Mouse (Mus musculus): ENCODE data around the gene Mfn2. TPM values are rescaled to one million over a fixed set of nuclear protein-coding genes. Genes with fewer than 3 reads are reported as not detected.
"Not testable (repeated sequence)": the region's sequence is repeated elsewhere in the genome, so short reads cannot be mapped to it uniquely, and the experiment has no call there.

The Mfn2 gene
- polyA plus RNA-seq, 1 experiment from 2014 or later: 32.3 TPM

DNA sequence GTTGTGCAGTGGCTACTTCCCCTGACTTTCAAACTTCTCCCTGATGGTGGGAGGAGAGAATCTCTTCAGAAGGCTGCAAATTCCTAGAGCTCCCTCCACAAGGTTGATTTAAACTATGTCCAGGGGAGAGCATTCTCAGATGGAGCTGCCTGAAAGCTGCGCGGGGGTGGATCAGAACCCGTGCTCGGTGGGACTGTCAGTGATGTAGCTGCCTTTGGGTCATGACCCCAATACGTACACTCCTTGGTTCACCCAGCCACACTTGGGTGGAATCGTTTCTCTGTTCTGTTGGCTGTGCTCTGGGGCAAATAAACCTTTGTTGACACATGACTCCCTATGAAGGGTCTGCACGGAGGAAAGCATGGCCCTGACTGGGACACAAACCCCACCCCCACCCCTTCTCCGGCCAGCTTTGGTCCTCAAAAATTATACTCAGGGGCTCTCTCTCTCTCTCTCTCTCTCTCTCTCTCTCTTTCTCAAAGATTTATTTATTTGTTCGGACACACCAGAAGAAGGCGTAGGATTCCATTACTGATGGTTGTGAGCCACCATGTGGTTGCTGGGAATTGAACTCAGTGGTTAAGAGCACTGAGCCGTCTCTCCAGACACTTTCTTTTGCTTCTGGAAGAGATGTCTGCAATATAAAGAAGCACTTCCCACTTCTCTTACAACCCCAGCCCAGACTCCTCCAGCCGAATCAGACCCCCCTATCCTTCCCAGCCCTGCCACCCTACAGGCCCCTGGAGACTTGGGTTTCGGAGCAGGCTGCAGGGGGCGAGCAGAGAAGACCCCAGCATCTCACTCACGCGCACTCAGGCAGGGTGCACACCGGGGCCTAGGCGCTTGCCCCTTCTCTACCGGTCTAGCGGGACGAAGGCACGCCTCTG is 36.7 kb downstream of the Mfn2 start:
- Histone ChIP-seq H3K27ac (peak overlapping the region; percentile 82), H3K9me3 (no peaks in the 10 kb centered on the region), H3K27me3 (no peaks in the 10 kb centered on the region), H3K4me2 (peak overlapping the region; percentile 66), H3K9ac (replicated peaks) (peak overlapping the region; percentile 79), H3K4me1 (replicated peaks) (peaks cover 21% of the 10 kb centered on the region), H3K4me3 (replicated peaks) (peak overlapping the region; percentile 82), H3K36me3 (peaks cover 49% of the 10 kb centered on the region)
- WGBS: 5% methylated on average over 22 of the region's 22 CpGs
- peak; percentile 5 for ATAC-seq (ENCODE audit: insufficient number of reproducible peaks, insufficient read depth, low FRiP score, low TSS enrichment, low read depth)

DNA sequence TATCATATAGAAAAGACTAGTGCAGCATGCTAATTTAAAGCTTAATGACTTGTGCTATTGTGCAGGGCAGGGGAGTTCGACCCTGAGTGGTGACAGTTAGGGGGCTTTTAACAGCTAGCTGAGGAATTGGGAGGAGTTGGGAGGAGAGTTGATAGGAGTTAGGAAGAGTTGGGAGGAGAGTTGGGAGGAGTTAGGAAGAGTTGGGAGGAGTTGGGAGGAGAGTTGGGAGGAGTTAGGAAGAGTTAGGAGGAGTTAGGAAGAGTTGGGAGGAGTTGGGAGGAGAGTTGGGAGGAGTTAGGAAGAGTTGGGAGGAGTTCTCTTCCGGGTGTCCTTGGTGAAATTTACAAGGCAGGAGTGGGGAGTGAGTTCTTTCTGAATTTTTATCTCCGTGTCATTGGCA is 37.7 kb downstream of the Mfn2 start:
- 35% methylated on average over 3 of the region's 3 CpGs for WGBS
- H3K27ac ChIP-seq; H3K9me3 ChIP-seq; H3K9ac ChIP-seq (replicated peaks); H3K4me3 ChIP-seq (replicated peaks); ATAC-seq (ENCODE audit: insufficient number of reproducible peaks, insufficient read depth, low FRiP score, low TSS enrichment, low read depth); H3K27me3 ChIP-seq; H3K4me2 ChIP-seq: not testable (repeated sequence)
- H3K4me1 ChIP-seq (replicated peaks): peaks cover 21% of the 10 kb centered on the region
- peaks cover 49% of the 10 kb centered on the region for H3K36me3 ChIP-seq

DNA sequence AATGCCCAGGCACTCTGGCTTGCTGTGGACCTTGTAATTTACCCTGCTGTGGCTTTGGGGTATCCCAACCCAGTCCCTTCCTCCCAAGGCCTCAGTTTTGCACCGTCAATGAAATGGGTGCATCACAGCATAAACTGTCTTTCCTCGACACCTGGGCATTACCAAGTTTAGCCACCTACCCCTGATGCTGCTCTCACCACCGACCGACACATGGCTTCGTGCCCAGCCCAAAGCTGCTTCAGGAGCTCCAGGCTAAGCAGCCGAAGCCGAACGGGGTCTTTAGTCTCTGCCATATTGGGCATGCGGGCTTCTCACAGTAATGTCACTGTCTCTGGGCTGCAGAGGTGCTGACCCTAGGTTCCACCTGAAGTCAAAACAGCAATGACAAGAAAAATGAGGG is 38.4 kb downstream of the Mfn2 start:
- H3K27me3 ChIP-seq: no peaks in the 10 kb centered on the region
- no peak overlapping the region for H3K27ac ChIP-seq
- H3K4me2 ChIP-seq: no peak overlapping the region
- H3K4me3 ChIP-seq (replicated peaks): no peak overlapping the region
- H3K9ac ChIP-seq (replicated peaks): no peak overlapping the region
- no peak for ATAC-seq (ENCODE audit: insufficient number of reproducible peaks, insufficient read depth, low FRiP score, low TSS enrichment, low read depth)
- no peaks in the 10 kb centered on the region for H3K9me3 ChIP-seq
- H3K36me3 ChIP-seq: peaks cover 51% of the 10 kb centered on the region
- H3K4me1 ChIP-seq (replicated peaks): peaks cover 21% of the 10 kb centered on the region
- 96% methylated on average over 9 of the region's 9 CpGs for WGBS

DNA sequence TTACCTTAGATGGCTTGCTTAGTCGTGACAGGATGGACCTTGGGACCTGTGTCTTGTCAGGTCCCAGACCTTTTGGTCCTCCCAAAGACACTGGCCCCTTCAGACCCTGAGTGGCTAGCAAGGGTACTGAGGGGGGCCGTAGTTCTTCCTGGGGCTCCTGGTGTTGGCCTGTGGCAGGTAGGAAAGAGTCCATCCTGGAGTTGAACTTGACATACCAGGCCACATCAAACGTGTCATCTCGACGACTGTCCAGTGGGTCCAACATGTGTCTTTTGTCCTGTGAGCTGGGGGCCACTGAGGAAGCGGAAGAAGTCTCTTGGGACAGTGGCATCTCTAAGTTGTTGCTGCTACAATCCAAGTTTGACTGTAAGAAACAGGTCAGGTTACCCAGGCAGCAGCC is 38.9 kb downstream of the Mfn2 start:
- Histone ChIP-seq H3K4me1 (replicated peaks) (peaks cover 21% of the 10 kb centered on the region), H3K27ac (no peak overlapping the region), H3K27me3 (no peaks in the 10 kb centered on the region), H3K9ac (replicated peaks) (no peak overlapping the region), H3K4me3 (replicated peaks) (no peak overlapping the region), H3K9me3 (no peaks in the 10 kb centered on the region), H3K4me2 (no peak overlapping the region), H3K36me3 (peaks cover 54% of the 10 kb centered on the region)
- 96% methylated on average over 6 of the region's 6 CpGs for WGBS
- no peak for ATAC-seq (ENCODE audit: insufficient number of reproducible peaks, insufficient read depth, low FRiP score, low TSS enrichment, low read depth)

DNA sequence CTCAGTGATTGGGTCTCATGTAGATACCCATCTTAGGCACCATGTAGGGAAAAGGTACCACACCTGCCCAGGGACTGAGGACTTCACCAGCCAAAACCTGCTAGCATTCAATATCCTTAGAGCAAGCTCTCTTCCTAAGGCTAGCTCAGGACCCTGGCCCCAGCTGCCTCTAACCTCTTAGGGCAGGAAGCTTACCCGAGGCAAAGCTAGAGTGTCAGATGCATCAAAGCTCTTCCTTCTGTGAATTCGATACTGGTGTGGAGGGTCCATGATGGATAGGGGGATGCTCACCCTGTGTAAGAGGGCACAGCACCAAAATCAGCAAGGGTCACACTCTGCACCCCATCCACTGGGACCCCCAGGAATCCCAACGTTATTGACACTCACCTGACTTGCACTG is 42.5 kb downstream of the Mfn2 start:
- no peak for ATAC-seq (ENCODE audit: insufficient number of reproducible peaks, insufficient read depth, low FRiP score, low TSS enrichment, low read depth)
- Histone ChIP-seq H3K9me3 (no peaks in the 10 kb centered on the region), H3K4me3 (replicated peaks) (no peak overlapping the region), H3K27me3 (no peaks in the 10 kb centered on the region), H3K27ac (no peak overlapping the region), H3K36me3 (peaks cover 60% of the 10 kb centered on the region), H3K4me1 (replicated peaks) (no peaks in the 10 kb centered on the region), H3K4me2 (no peak overlapping the region), H3K9ac (replicated peaks) (no peak overlapping the region)
- 90% methylated on average over 3 of the region's 3 CpGs for WGBS

DNA sequence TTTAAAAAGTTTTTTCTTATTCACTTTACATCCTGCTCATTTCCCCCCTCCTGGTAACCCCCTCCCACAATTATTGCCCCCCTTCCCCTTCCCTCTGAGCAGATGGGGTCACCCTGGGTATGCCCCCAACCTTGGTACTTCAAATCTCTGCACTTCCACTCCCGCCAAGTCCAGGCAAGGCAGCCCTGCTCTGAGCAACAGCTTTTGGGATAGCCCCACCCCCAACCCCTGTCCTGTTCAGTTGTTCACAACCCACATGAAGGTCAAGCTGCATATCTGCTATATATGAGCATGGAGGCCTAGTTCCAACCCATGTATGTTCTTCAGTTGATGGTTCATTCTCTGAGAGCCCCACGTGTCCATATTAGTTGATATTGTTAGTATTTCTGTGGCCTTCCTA is 53.7 kb downstream of the Mfn2 start:
- peaks cover 8% of the 10 kb centered on the region for H3K4me1 ChIP-seq (replicated peaks)
- ATAC-seq (ENCODE audit: insufficient number of reproducible peaks, insufficient read depth, low FRiP score, low TSS enrichment, low read depth): no peak
- 73% methylated on average over 2 of the region's 2 CpGs for WGBS
- no peak overlapping the region for H3K9ac ChIP-seq (replicated peaks)
- H3K36me3 ChIP-seq: no peaks in the 10 kb centered on the region
- H3K27me3 ChIP-seq: no peaks in the 10 kb centered on the region
- no peak overlapping the region for H3K27ac ChIP-seq
- no peak overlapping the region for H3K4me3 ChIP-seq (replicated peaks)
- H3K4me2 ChIP-seq: no peak overlapping the region
- no peaks in the 10 kb centered on the region for H3K9me3 ChIP-seq

DNA sequence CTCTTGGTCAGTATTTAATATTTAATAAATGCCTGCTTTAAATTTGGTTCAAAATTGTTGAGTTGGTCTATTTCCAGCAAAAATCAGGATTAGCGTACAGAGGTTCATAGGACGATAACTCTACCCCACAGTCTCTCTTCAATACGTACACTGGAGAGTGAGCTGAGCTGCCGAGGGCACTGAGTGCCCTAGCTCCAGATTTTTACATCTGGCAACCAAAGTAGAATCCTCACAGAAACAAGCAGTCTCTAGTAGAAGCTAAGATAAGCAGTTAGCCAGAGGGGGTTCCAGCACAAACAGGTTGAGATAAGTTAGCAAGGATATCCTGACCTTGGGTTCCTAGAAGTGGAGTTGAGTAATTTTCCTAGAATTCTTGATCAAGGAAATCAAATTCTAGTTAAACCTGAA is 55.9 kb downstream of the Mfn2 start:
- H3K9me3 ChIP-seq: peaks cover under 1% of the 10 kb centered on the region

DNA sequence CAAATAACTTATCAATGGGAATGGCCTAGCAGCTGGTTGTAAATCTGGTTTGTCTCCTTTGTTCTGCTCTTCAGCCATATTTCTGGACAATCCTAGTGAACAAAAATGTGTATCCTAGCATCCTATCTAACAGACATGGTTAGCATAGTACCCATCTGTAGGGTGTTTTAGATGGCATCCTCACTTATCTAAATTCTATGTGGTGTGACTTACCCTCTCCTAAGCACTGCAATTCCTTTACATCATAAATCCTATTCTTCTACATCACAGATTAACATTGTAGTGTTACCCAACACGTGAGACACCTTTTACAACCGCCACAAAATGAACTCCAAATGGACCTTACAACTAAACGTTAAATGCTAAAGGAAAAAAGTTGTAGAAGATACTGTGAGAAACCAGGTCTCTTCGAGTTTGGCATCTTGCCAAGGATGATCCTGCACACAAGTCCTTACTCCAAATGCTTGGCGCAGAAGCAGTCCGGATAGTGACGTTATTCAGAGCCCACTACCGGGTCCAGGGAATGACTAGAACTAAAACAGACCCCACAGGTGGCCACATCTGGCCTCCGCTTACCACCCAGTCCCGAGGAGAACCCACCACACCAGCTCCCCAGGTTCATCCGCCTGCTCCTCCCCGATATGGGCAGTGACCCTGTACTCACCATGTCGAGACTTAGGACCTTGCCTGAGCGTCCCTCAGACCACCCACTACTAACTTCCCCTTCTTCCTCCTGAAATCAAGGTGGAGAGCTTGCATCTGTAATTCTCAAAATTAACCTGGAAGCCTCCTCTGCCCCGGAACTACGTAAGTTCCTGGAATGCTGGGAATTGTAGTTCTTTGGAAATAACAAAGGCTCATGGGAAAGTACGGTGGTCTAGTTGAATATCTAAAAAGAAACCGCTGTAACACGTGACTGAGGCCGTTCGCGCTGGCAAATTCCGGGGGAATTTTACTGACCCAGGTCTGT is 56.6 kb downstream of the Mfn2 start, which contains the start of gene Zfp933:
Zfp933 (minus strand) TSS at position 753 of the 970 bp plus-strand sequence.
- ATAC-seq (ENCODE audit: insufficient number of reproducible peaks, insufficient read depth, low FRiP score, low TSS enrichment, low read depth): peak; percentile 93
- no peaks in the 10 kb centered on the region for H3K27me3 ChIP-seq

More for the DNA sequence above, 55.9 kb downstream of the Mfn2 start:
- H3K4me3 ChIP-seq (replicated peaks): peak overlapping the region; percentile 69
- H3K27me3 ChIP-seq: no peaks in the 10 kb centered on the region
- ATAC-seq (ENCODE audit: insufficient number of reproducible peaks, insufficient read depth, low FRiP score, low TSS enrichment, low read depth): peak; percentile 75; the same call in 1 of the 2 replicates
- peaks cover 8% of the 10 kb centered on the region for H3K4me1 ChIP-seq (replicated peaks)
- peak overlapping the region; percentile 55 for H3K9ac ChIP-seq (replicated peaks)
- WGBS: 9% methylated on average over 4 of the region's 4 CpGs
- H3K36me3 ChIP-seq: peaks cover 9% of the 10 kb centered on the region
- H3K27ac ChIP-seq: no peak overlapping the region
- peak overlapping the region; percentile 65 for H3K4me2 ChIP-seq

DNA sequence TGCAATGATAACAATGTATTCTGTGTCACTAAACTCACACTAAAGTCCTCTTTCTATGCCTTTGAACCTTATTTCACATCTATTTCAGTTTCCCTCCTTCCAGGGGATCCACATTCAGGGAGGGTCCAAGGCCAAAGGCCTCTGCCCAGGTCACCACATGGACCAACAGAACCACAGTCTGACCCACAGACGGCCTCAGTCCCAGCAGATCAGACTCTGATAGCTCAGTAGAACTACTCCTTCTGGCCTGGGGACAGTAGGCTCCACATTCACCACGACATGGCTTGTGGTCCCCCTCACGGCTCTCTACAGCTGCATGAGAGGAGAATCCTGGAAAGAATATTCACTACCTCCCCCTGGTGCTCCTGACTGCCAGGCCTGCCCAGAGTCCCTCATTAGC is 61.6 kb downstream of the Mfn2 start:
- ATAC-seq (ENCODE audit: insufficient number of reproducible peaks, insufficient read depth, low FRiP score, low TSS enrichment, low read depth): no peak
- Histone ChIP-seq H3K27ac (no peak overlapping the region), H3K9ac (replicated peaks) (no peak overlapping the region), H3K27me3 (no peaks in the 10 kb centered on the region), H3K4me2 (no peak overlapping the region), H3K4me1 (replicated peaks) (peaks cover 4% of the 10 kb centered on the region), H3K4me3 (replicated peaks) (no peak overlapping the region), H3K9me3 (peaks cover 22% of the 10 kb centered on the region), H3K36me3 (peaks cover 41% of the 10 kb centered on the region)
- 89% methylated on average over 3 of the region's 3 CpGs for WGBS

More for the DNA sequence above, 56.6 kb downstream of the Mfn2 start, which contains the start of gene Zfp933:
- Histone ChIP-seq H3K9me3 (peaks cover 6% of the 10 kb centered on the region), H3K27ac (no peak within 1 kb of the TSS), H3K4me1 (replicated peaks) (peaks cover 8% of the 10 kb centered on the region), H3K4me3 (replicated peaks) (peak within 1 kb of the TSS; percentile 69), H3K4me2 (peak within 1 kb of the TSS; percentile 65), H3K36me3 (peaks cover 16% of the 10 kb centered on the region), H3K9ac (replicated peaks) (peak within 1 kb of the TSS; percentile 69)
- 5% methylated on average over 23 of the region's 23 CpGs for WGBS

DNA sequence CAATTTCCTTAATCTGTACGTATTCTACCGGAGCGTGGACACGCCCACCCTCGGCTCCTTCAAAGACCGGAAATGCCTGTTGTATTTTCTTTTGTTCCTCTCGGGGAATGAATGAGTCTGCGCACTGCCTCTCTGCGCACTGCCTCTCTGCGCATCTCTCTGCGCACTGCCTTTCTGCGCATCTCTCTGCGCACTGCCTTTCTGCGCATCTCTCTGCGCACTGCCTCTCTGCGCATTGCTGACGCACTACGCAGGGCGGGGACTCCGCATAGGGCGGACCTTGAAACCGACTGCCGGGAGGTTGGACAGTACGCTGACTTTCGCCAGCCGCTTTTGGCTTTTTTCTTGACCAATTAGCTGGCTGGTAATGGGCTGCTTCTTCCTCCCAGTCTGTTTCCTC is 65.2 kb downstream of the Mfn2 start:
- peaks cover 25% of the 10 kb centered on the region for H3K9me3 ChIP-seq
- peaks cover 36% of the 10 kb centered on the region for H3K36me3 ChIP-seq
- ATAC-seq (ENCODE audit: insufficient number of reproducible peaks, insufficient read depth, low FRiP score, low TSS enrichment, low read depth); H3K27me3 ChIP-seq; H3K27ac ChIP-seq; H3K4me1 ChIP-seq (replicated peaks); H3K4me2 ChIP-seq; H3K4me3 ChIP-seq (replicated peaks); H3K9ac ChIP-seq (replicated peaks): not testable (repeated sequence)
- WGBS: 99% methylated on average over 17 of the region's 26 CpGs

DNA sequence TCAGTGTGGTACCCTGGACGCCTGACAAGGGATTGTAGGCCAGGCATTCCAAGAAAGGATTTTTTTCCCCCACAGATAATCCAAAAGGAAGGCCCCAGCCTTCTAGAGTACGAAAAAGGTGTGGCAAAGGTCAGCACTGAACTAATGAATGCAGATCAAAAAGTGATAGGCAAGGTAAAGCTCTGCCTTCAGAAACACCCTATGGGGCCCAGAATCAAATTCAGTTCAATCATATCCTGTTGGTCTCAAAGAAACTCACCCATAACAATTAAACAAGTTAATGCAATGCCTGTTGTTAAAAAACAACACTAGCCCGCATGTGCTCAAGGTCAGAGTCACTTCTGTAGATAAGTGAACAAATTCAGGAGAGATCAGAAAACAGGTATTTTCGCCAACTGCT is 80.1 kb downstream of the Mfn2 start:
- no peak overlapping the region for H3K4me2 ChIP-seq
- H3K4me1 ChIP-seq (replicated peaks): no peaks in the 10 kb centered on the region
- H3K9me3 ChIP-seq: peaks cover 87% of the 10 kb centered on the region
- no peak overlapping the region for H3K4me3 ChIP-seq (replicated peaks)
- no peak overlapping the region for H3K27ac ChIP-seq
- 93% methylated on average over 4 of the region's 4 CpGs for WGBS
- peaks cover 59% of the 10 kb centered on the region for H3K36me3 ChIP-seq
- no peaks in the 10 kb centered on the region for H3K27me3 ChIP-seq
- ATAC-seq (ENCODE audit: insufficient number of reproducible peaks, insufficient read depth, low FRiP score, low TSS enrichment, low read depth): no peak
- no peak overlapping the region for H3K9ac ChIP-seq (replicated peaks)
